Mouse (Mus musculus) adrenal gland, adult 8-10 months (tissue): ENCODE data around the gene Fndc4. TPM values are rescaled to one million over a fixed set of nuclear protein-coding genes. Genes with fewer than 3 reads are reported as not detected.

Experiments used
- DNase-seq: peaks from one replicate; pipeline ENCODE4 v3.0.0; 2022
- total RNA-seq, 4 experiments: library from RNA; stranded (reverse); gene quantifications; 2 replicates each; pipeline ENCODE4 v1.2.4; 2022

Fndc4 gene
- total RNA-seq, 4 experiments from 2014 or later: 6.6 to 15.1 (median 10.6) TPM

GRCm38 (mm10) chr5:31255971-31256370 is 39.9 kb downstream of the Fndc4 start:
- DNase-seq: no peak

GRCm38 (mm10) chr5:31255381-31255780 is 40.5 kb downstream of the Fndc4 start:
- DNase-seq: no peak

- DNase-seq: no peak
Measured at GRCm38 (mm10) chr5:31254901-31255300, 41.0 kb downstream of the Fndc4 start.

- DNase-seq: peak; percentile 37
Measured at GRCm38 (mm10) chr5:31254452-31254851, 41.4 kb downstream of the Fndc4 start.

GRCm38 (mm10) chr5:31253806-31254205 is 42.1 kb downstream of the Fndc4 start:
- DNase-seq: no peak

GRCm38 (mm10) chr5:31252795-31253545 is 42.9 kb downstream of the Fndc4 start:
- DNase-seq: no peak

GRCm38 (mm10) chr5:31252151-31252550 is 43.7 kb downstream of the Fndc4 start:
- no peak for DNase-seq

- DNase-seq: no peak
Measured at GRCm38 (mm10) chr5:31251541-31252101, 44.3 kb downstream of the Fndc4 start, which contains the start of gene Krtcap3. Gene Krtcap3 (plus strand): TSS chr5:31251691.

- no peak for DNase-seq
Measured at GRCm38 (mm10) chr5:31250716-31251115, 45.2 kb downstream of the Fndc4 start.

Other genes starting within 250 kb of the Fndc4 start
- 100 to 1,000 TPM; 122 to 138 (median 130) TPM for gene Atraid, start 247.8 kb downstream of the Fndc4 start, total RNA-seq
- 10 to 100 TPM; 33.5 to 46.4 (median 38.1) TPM for gene Slc5a6, start 247.2 kb downstream of the Fndc4 start, total RNA-seq
- gene Cad, start 241.3 kb downstream of the Fndc4 start, total RNA-seq: 10 to 100 TPM; 23.1 to 52.0 (median 33.6) TPM
- not detected for gene Dnajc5g, start 189.8 kb downstream of the Fndc4 start, total RNA-seq
- gene Slc30a3, start 187.8 kb downstream of the Fndc4 start, total RNA-seq: under 1 TPM in 1 of 4 experiments, not detected in 3; 0.28 TPM
- not detected for gene Trim54, start 179.4 kb downstream of the Fndc4 start, total RNA-seq
- gene Ucn, start 157.3 kb downstream of the Fndc4 start, total RNA-seq: not detected
- 10 to 100 TPM; 63.7 to 83.4 (median 76.4) TPM for gene Mpv17, start 141.8 kb downstream of the Fndc4 start, total RNA-seq
- 1 to 10 TPM in 3 of 4 experiments, under 1 TPM in 1; 0.41 to 3.9 (median 2.9) TPM for gene Gm29609, start 116.2 kb downstream of the Fndc4 start, total RNA-seq
- gene Gtf3c2, start 115.9 kb downstream of the Fndc4 start, total RNA-seq: 10 to 100 TPM; 65.5 to 98.8 (median 71.9) TPM
- 100 to 1,000 TPM; 109 to 135 (median 126) TPM for gene Snx17, start 102.9 kb downstream of the Fndc4 start, total RNA-seq
- 10 to 100 TPM; 34.5 to 44.5 (median 38.9) TPM for gene Eif2b4, start 102.7 kb downstream of the Fndc4 start, total RNA-seq
- gene Zfp513, start 93.8 kb downstream of the Fndc4 start, total RNA-seq: 10 to 100 TPM; 23.8 to 41.1 (median 37.2) TPM
- 100 to 1,000 TPM in 3 of 4 experiments, 10 to 100 TPM in 1; 93.5 to 125 (median 105) TPM for gene Ppm1g, start 75.4 kb downstream of the Fndc4 start, total RNA-seq
- gene Nrbp1, start 55.2 kb downstream of the Fndc4 start, total RNA-seq: 100 to 1,000 TPM in 2 of 4 experiments, 10 to 100 TPM in 2; 85.7 to 104 (median 96.6) TPM
- under 1 TPM in 3 of 4 experiments, not detected in 1; 0.56 to 0.81 (median 0.59) TPM for gene Gm9970, start 54.8 kb downstream of the Fndc4 start, total RNA-seq
- 1 to 10 TPM; 3.8 to 9.2 (median 4.6) TPM for gene Krtcap3, start 44.4 kb downstream of the Fndc4 start, total RNA-seq
- 10 to 100 TPM; 38.1 to 62.4 (median 49.5) TPM for gene Ift172, start 5.0 kb downstream of the Fndc4 start, total RNA-seq
- gene Gckr, start 1.4 kb upstream of the Fndc4 start, total RNA-seq: under 1 TPM in 3 of 4 experiments, not detected in 1; 0.26 to 0.70 (median 0.49) TPM
- 10 to 100 TPM; 21.4 to 36.3 (median 26.8) TPM for gene Zfp512, start 156.4 kb upstream of the Fndc4 start, total RNA-seq
- under 1 TPM in 2 of 4 experiments, not detected in 2; 0.22 TPM for gene 4930548H24Rik, start 189.7 kb upstream of the Fndc4 start, total RNA-seq
- gene Gpn1, start 198.7 kb upstream of the Fndc4 start, total RNA-seq: 10 to 100 TPM; 34.2 to 39.4 (median 36.6) TPM
- gene Slc4a1ap, start 230.9 kb upstream of the Fndc4 start, total RNA-seq: 10 to 100 TPM; 34.9 to 44.1 (median 38.0) TPM
- gene Supt7l, start 231.7 kb upstream of the Fndc4 start, total RNA-seq: 10 to 100 TPM; 20.3 to 24.5 (median 22.9) TPM